Mouse (Mus musculus) megakaryocyte, adult 5-6 weeks (primary cell): ENCODE measurements around the gene Fkbp15. TPM values are rescaled to one million over a fixed set of nuclear protein-coding genes. Genes with fewer than 3 reads are reported as not detected.

Source experiments
- ATAC-seq: 2 replicates; pipeline ENCODE4 v1.8.0; 2016; ENCODE audit warnings: mild to moderate bottlenecking, inconsistent platforms; ENCODE audit not compliant: poor library complexity, severe bottlenecking
- total RNA-seq, 2 experiments: library from RNA; stranded (forward) in 1 of 2; stranded (reverse) in 1 of 2; fragments of 153-499, 151-499 nt in 1 of 2; fragments of 221-1000, 200-1000 nt in 1 of 2; gene quantifications; 2 replicates each; pipeline versions ENCODE4 v1.2.3 to v1.2.4; 2015 to 2017

Fkbp15 gene
- 46.8 and 47.6 TPM in 2 replicates for total RNA-seq (2015)
- total RNA-seq (2017), result 110 and 118 TPM in 2 replicates

DNA sequence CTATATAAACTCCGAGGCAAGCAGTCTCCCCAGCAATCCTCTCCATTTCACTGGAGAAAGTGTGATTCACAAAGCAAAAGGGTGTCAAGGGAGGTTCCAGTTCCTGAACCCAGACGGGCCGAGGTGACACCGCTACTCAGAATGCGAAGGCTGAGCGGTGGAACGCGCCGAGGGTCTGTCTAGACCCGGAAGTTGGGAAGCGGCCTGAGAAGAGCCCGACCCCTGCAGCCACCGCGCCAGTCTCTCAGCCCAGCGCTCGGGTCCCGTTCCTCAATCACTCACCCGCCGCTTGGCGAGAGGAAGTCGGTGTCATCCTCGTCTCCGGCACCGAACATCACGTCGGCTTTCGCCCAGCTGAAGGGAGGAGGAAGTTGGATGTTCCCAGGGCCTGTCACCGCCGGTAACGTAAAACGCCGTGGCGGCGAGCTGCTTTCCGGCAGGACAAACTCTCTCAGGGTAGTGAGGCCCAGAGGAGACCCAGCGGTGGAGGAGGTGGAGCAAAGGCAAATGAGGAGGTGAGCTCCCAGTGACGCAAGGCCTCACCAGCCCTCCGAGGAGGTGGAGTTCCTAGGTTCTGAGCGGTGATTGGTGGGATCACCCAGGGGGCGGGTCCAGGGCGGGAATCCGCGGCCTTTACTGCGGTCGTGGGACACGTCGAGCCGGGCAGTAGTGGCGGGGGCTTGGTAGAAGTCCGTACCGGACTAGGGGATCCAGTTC, at the start of gene Fkbp15, which contains the start of gene Slc31a1:
Gene Fkbp15, minus strand, starts transcription at position 461 of the 717 bp plus-strand sequence.
Gene Slc31a1, plus strand, starts transcription at position 640 of the 717 bp plus-strand sequence.
- peak; percentile 93 for ATAC-seq

- ATAC-seq, result no peak
Observed at GRCm38 (mm10) chr4:62409615-62410014, 49.3 kb upstream of the Fkbp15 start.

DNA sequence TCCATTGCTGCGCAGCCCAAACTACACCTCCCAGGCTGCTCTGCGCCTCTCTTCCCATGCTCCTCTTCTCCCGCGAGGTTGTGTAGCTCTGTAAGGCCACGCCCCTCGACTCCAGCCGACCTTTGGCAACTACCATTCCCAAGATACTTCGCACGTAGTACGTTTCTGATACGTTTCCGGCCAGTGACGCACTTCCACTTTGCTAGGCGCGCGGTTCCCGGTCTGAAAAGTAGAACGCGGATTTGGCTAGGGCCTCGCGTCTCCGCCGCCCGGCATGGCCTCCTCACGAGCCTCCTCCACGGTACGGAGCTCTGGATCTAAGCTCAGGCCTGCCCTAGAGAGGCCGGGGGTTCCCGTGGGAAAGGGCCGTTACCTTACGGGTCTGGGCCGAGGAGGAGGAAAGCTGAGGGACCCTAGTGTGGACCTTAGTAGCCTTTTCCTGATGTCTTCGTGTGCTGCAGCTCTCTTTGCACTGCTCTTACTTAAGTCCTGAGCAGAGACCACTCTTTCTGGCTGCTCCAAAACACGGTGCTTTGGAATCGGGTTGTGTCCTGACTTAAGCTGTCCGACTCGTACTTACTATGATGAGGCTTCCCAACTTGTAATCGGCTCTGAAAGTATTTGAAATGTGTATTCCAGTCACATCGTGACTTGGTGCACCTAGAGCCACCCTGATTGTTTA, 48.4 kb upstream of the Fkbp15 start, which contains the start of the genes Cdc26 and Prpf4:
Gene Cdc26, minus strand, starts transcription at position 42 of the 682 bp plus-strand sequence.
Gene Prpf4, plus strand, starts transcription at position 197 of the 682 bp plus-strand sequence.
- ATAC-seq, result peak; percentile 96

DNA sequence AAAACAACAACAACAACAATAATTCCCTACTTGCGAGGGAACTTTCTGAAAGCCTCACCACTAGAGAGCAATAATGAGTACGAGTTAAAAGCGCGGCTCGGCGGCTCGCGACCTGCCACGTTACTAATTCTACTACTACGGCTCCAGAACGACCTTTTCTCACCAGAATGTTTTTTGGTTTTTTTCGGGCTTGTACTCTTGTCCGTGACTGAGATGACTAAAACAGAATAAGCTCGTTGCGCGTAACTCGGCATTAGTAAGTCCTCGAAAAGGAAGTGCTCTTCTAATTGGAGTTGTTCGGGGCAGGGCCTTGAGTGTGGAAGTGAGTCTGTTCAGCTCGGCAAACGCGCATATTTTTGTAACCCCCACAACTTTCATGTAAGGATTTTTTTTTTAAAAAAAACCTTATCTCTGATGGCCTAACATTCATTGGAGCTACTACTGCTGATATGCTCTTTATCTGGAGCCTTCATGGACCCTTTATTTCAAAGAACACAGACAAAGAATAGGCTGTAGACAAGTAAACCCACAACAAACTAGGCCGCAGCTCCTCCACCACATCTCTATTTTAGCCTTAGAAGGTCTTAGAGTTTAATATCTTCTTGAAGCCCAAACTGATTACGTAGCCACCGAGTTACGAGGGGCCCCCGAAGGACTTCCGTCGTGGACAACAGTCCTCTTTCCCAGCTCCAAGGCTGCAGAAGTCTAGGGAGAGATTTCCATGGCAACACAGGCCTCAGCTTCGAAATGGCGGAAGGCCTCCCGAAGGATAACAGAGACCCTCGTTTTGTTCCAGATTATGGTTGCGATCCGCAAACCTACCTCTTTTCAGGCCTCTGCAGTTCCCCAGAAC, 47.6 kb upstream of the Fkbp15 start:
- peak; percentile 49 for ATAC-seq

- ATAC-seq, result no peak
Observed at GRCm38 (mm10) chr4:62406133-62406532, 45.8 kb upstream of the Fkbp15 start.

GRCm38 (mm10) chr4:62398956-62399355, 38.6 kb upstream of the Fkbp15 start:
- ATAC-seq, result no peak

DNA sequence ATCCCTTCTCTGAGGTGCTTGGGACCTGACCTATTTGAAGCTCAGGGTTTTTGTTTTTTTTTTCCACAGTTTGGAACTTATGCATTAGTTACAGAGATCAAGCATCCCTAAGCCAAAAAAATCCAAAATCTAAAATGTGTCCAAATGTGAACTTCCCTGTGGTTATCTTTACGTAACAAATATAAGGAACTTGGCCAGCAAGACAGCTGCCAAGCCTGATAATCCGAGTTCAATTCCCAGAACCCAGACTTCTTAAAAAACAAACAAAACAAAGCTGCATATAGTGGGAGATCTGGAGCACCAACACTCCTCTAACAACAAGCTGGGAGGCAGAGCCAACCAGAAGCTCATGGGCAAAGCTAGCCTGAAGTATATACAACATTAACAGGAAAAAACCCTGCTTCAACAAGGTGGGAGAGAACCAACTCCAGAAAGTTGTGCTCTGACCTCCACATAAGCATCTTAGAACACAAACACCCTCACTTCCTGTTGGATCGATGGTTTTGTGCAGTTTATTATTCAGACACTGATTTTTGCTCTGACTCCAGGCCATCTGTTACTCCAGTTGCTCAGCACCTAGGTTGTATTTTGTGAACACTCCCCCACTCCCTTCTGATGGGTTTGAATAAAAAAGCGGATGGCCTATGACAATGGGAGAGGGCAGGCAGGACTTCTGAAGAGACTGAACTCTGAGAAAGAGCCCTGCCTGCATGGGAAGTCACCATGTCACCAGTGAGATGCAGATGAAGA, 37.4 kb upstream of the Fkbp15 start:
- no peak for ATAC-seq

DNA sequence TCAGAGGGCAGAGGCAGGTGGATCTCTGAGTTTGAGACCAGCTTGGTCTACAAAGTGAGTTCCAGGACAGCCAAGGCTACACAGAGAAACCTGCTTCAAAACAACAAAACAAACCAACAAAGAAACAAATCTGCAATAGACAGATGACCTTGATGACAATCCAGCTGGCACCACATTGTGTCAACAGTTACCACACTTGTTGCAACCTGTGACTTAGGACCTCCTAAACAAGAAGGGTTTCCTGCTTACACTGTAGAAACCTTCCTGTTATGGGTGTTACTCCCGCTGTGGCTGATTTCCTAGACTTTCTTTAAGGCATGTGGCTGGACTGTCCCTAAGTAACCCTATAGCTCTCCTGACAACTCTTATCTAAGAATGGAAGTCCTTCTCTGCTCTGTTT, 35.5 kb upstream of the Fkbp15 start:
- ATAC-seq, result peak; percentile 38; the same call in 1 of the 2 replicates

DNA sequence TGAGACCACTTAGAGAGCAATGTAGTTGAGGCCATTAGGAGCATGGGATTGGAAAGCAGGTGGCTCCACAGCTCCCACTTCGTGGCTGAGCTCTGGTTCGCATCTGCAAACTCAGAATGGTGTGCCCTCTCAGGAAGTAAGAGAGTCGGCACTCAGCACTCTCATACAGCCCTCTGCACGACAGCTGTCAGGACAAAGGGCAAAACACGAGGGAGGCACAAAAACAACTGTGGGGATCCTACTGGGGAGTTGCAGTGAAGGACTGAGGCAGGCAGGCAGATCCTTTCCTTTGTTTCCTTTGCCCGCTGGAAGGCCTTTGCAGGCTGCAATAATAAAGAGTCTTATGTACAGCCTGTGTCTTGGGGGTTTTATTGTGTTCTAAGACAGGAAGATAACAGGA, 33.1 kb upstream of the Fkbp15 start:
- ATAC-seq, result no peak

GRCm38 (mm10) chr4:62391892-62392291, 31.5 kb upstream of the Fkbp15 start:
- ATAC-seq, result peak; percentile 98

- no peak for ATAC-seq
Observed at GRCm38 (mm10) chr4:62389592-62390512, 29.5 kb upstream of the Fkbp15 start.

DNA sequence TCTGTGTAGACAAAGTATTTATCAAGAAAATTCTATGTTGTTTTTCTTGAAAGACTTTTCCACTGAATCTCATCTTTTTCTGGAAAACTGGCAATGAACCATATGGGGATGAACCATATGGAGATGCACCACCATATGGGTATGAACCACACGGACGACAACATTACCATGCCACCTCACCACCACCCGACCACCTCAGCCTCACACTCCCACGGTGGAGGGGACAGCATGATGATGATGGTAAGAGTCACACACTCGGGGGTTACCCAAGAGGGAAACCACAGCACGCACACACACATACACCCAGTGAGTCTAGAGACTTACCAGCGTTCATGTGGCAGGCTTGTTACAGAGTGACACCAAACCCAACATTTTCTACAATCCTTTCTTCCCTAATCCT, 25.1 kb upstream of the Fkbp15 start:
- ATAC-seq, result no peak

DNA sequence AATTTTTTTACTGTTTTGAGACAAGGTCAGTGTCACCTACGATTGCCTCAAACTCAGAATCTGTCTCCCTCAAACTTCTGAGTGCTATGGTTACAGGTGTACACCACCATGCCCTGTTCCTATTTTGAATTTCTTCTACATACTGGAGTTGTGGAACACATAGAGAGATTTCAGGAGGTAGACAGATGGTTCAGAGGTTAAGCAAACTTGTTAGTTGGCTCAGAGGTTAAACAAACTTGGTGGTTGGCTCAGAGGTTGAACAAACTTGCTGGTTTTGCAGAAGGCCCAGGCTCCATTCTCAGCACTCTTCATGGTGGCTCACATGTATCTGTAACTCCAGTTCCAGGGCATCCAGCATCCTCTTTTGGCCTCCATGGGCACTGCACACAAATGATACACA, 23.8 kb upstream of the Fkbp15 start:
- no peak for ATAC-seq

- no peak for ATAC-seq
Observed at GRCm38 (mm10) chr4:62383752-62384151, 23.4 kb upstream of the Fkbp15 start.

DNA sequence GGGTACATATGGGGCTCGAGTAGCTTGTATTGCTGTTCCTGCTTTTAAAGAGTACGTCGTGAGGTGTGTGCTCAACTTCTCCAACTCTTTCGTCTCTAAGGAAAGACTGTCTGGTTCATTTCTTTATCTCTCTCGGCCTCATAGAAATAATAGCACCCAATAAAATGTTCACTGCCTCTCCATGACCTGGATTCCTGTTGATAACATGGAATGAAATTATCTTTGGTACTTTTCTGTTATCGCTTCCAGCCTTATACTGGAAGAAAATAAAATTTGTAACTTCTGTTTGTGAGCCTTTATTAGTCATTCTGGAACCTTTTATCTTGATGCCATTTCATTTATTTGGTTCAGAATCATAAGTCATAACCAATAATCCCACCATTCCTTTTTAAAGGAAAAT, 22.9 kb upstream of the Fkbp15 start:
- ATAC-seq, result no peak

GRCm38 (mm10) chr4:62379724-62380381, 19.5 kb upstream of the Fkbp15 start:
- ATAC-seq, result no peak

DNA sequence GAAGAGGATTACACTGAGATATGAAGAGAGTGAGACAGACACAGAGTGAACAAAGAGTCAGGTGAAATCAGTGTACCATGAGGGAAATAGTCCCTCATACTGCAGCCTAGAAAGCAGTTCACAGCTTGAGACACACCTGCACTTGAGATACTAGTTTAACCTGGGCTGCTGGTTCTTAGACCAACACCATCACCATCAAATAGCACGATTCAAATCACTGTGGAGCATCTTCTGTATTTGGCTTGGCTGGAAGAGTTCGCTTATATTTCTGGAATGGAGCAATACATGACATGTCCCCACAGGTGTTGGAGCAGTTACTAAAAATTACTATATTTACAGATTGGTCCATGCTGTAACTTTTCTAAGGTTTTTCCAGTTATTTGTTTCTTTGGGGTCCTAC, 15.8 kb upstream of the Fkbp15 start:
- ATAC-seq, result no peak

DNA sequence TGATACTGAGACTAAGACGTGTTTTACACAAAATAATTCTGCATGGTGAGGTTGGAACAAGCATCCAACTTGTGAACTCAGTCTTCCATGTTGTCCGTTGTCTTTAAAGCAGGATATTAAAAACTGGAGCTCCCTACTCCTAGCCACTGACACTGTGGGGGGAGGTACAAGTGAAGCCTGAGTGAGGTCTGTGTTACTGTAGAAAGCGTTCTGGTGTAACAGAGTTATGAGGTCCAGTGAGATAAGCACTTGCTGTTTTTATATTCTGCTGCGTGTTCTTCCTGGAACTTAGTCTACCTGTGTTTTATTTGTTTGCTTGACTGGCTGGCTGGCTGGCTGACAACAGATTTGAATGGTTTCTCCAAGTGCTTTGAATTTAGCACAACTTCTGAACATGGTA, 14.0 kb upstream of the Fkbp15 start:
- ATAC-seq, result no peak

GRCm38 (mm10) chr4:62373668-62374067, 13.3 kb upstream of the Fkbp15 start:
- ATAC-seq, result no peak
